Mouse (Mus musculus) urinary bladder, adult 18-20 months (tissue): Measurements from ENCODE around the gene Pef1.

Experiments
- DNase-seq, 2 experiments: peaks; one replicate each; pipeline ENCODE4 v3.0.0; 2022; ENCODE audit warnings: low spot score in 2 of 2, mixed read lengths in 2 of 2

Gene Pef1

GRCm38 (mm10) chr4:130139214-130139492, 36.8 kb downstream of the Pef1 start, which contains the start of gene Hcrtr1:
TSS of gene Hcrtr1 (minus strand) at chr4:130139359.
- no peak for DNase-seq

- DNase-seq = no peak
Observed at GRCm38 (mm10) chr4:130140992-130141402, 38.6 kb downstream of the Pef1 start.

GRCm38 (mm10) chr4:130141786-130142185, 39.4 kb downstream of the Pef1 start:
- no peak for DNase-seq

- DNase-seq = no peak
Observed at GRCm38 (mm10) chr4:130148405-130148804, 46.0 kb downstream of the Pef1 start.

- no peak for DNase-seq
Observed at GRCm38 (mm10) chr4:130154250-130154649, 51.9 kb downstream of the Pef1 start.

- DNase-seq = no peak
Observed at GRCm38 (mm10) chr4:130156812-130157371, 54.5 kb downstream of the Pef1 start.

- DNase-seq = no peak
Observed at GRCm38 (mm10) chr4:130161349-130161748, 59.0 kb downstream of the Pef1 start.

GRCm38 (mm10) chr4:130163391-130163861, 61.1 kb downstream of the Pef1 start:
- peak in 1 of 2 experiments; percentile 48 for DNase-seq

- no peak for DNase-seq
Observed at GRCm38 (mm10) chr4:130164121-130164520, 61.8 kb downstream of the Pef1 start.

- no peak for DNase-seq
Observed at GRCm38 (mm10) chr4:130166061-130166460, 63.7 kb downstream of the Pef1 start.

- DNase-seq = no peak
Observed at GRCm38 (mm10) chr4:130166592-130166991, 64.2 kb downstream of the Pef1 start.

- DNase-seq = no peak
Observed at GRCm38 (mm10) chr4:130167321-130167720, 65.0 kb downstream of the Pef1 start.

GRCm38 (mm10) chr4:130167814-130168213, 65.5 kb downstream of the Pef1 start:
- no peak for DNase-seq

GRCm38 (mm10) chr4:130168280-130169183, 66.2 kb downstream of the Pef1 start:
- peak; percentile 79 to 84 for DNase-seq

GRCm38 (mm10) chr4:130169411-130169971, 67.1 kb downstream of the Pef1 start:
- no peak for DNase-seq

GRCm38 (mm10) chr4:130170362-130170761, 68.0 kb downstream of the Pef1 start:
- DNase-seq = no peak

- DNase-seq = peak in 1 of 2 experiments; percentile 40
Observed at GRCm38 (mm10) chr4:130171951-130172765, 69.8 kb downstream of the Pef1 start.

GRCm38 (mm10) chr4:130173060-130173822, 70.9 kb downstream of the Pef1 start:
- no peak for DNase-seq

- DNase-seq = peak in 1 of 2 experiments; percentile 35
Observed at GRCm38 (mm10) chr4:130173911-130174311, 71.6 kb downstream of the Pef1 start.

- peak; percentile 67 to 72 for DNase-seq
Observed at GRCm38 (mm10) chr4:130174335-130175031, 72.1 kb downstream of the Pef1 start.
